Mouse (Mus musculus): ENCODE data around the gene Cryl1.

The Cryl1 gene

DNA sequence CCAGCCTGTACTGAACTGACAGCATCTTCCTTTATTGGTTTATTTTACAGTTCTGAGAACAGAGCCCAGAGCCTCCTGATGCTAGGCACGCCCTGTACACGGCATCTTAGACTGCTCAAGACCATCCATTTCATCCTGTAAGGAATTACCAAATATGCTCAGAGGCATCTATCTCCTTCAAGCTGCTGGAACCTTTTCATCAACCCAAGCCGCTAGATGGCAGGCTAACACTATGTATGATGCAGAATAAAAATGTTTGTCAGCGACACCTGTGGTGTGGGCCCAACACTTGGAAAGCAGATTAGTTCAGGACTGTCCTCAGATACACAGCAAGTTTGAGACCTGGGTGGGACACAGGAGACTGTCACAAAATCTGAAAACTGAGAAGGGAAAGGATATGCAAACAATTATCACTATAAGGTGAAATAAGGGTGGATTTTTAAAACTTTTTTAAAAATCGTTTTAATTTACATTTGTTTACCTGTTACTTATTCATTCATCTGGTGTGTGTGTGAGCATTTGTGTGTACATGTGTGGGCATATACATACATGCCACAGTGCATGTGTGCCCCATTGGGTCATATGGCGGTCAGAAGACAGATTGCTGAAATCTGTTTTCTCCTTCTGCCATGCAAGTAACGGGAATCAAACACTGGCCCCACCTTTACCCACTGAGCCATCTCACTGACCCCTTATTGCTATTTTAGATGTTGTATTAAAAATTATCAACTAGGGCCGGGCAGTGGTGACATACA, 25.8 kb downstream of the Cryl1 start:
- peak; percentile 74 for DNase-seq (ENCODE audit: low read depth, low spot score)

DNA sequence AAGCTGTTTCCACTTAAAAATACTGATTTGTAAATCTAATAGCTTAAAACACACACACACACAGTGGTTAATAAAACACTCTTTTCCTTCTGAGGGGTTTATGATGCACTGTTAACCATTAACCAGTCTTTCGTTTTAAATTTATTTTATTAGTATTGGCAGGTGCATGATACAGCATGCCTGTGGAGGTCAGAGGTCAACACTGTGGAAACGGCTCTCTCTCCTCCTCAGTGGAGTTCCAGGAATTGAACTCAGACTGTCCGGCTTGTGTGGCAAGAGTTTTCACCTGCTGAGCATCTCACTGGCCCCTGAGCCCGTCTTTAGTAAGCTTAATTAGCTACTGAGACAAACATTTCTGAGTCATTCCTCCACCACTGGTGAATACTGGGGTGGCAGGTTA, 31.0 kb downstream of the Cryl1 start:
- DNase-seq (ENCODE audit: low read depth, low spot score): no peak

DNA sequence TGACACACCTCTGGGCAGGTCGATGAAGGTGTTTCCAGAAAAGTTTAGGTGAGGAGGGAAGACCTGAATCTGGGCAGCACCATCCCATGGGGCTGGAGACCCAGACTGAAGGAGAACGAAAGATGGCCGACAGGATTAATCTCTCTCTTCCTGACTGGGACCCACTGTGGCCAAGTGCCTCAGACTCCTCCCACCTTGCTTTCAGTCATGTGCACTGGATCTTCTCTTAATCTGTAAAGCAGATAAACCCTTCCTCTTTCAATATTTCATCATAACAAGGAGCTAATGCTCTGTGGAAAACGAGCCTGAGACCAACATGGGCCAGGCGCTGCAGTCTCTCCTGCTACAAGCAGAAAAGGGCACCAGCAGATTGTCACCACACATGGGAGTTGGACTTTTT, 31.6 kb downstream of the Cryl1 start:
- no peak for DNase-seq (ENCODE audit: low read depth, low spot score)

DNA sequence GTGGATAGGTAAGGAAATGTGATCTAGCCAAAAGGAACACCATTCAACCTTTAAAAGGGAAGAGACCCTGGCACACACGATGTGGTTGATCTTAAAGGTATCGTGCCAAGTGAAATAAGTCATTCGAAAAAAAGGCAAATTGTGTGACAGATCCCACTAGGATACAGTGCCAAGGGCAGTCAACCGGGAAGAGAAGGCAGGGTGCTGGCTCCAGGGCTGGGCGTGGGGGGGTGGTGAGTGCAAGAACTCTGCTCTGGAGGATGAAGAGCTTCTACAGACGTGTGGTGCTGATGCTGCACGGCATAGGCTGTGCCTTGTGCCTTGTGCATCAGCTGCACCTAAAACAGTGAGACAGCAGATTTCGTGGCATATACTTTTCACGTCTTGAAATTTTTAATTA, 33.0 kb downstream of the Cryl1 start:
- no peak for DNase-seq (ENCODE audit: low read depth, low spot score)

DNA sequence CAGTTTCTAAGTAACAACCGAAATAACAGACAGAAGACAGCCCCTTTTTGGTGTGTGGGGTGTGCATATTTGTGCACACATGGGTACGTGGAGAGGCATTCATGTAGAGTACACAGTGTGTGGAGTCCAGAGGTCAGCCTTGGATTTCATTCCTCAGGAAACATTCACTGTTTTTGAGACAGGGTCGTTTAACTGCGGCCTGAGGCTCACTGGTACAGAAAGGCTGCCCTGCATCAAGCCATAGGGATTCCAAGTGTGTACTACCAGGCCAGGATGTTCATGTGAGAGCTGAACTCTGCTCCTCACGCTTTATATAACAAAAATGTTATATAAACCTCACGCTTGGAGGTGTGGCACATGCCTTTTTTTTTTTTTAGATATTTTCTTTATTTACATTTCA, 34.5 kb downstream of the Cryl1 start:
- no peak for DNase-seq (ENCODE audit: low read depth, low spot score)

DNA sequence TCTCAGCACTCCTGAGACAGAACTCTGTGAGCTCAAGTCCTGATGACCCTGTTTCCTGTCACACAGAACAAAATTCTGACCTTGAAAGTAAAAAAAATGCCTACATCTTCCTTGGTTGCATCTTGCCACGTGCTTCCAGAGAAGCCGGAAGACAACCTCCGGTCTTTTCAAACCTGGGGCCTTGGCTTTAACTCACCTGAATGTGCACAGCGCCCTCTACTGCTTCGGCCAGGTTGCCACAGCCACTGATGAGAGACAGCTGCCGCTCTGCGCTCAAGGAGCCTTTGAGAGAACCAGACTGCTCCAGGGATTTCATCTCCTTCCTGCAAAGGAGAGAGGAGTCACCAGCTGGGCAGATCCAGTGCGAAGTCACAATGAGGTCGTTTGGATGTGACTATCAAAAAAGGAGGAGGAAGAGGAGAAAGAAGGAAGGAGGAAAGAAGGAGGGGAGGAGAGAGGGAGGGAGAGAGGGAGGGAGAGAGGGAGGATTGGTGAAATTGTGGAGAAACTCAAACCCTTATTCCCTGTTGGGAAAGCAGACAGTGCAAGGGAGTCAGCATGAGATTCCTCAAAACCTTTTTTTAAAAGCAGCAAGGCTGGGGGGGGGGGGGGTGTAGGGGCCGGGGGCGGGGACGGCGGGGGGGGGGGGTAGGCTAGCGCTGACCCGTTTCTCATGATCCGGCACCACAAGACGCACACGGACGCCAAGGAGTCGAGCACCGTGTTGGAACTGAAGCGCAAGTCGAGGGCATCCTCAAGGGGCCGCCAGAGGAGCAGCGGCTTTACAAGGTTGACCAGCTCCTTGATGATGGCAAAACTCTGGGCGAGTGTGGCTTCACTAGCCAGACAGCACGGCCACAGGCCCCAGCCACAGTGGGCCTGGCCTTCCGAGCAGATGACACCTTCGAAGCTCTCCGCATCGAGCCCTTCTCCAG, 35.3 kb downstream of the Cryl1 start:
- peak; percentile 94 for DNase-seq (ENCODE audit: low read depth, low spot score)

DNA sequence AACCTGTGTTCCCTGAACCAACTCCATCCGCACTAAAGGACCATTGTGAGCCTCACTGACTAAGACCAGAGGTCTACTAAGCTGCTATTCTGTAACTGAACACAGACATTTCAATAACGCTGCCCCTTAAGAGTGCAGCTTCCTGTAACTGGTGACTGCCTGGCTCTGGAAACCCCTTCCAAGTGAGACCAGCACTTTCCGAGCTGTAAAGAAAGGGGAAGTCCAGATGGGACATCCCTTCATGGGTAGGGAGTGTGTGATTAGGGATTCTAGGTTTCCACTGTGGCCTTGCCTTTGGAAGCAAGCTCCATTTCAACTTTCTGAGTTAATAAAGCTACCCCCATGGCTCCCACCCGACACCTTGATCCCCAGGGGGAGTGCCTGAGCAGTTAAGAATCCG, 41.3 kb downstream of the Cryl1 start:
- no peak for DNase-seq (ENCODE audit: low read depth, low spot score)

DNA sequence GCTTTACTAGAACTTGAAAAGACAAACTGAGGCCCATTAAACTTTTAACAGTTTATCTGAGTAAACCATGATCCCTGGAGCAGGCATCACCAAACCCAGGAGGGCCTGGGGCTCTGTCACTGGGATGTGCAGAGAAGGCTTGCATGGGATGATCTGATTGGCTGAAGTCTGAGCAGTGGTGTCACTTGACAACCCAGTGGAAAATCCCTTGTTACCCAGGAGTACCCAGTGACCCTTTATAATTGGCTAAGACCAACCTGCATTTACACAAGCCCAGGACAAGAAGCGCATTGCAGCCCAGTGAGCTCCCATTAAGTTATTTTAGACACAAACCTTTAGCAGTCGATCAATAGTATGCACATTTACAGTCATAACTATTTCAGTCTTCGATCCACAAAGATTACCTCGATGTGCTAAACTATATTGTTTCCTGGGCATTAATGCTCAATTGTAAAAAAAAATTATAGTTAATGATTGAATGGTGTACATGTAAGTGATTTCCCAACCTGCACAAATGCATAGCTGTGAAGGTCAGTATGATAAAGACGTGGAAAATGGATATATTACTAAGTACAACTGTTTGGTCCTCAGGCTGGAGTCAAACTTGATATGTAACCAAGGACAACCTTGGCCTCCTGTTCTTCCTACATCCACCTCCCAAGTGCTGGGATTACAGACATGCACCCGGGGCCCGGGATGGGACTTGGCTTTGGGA, 46.7 kb downstream of the Cryl1 start:
- no peak for DNase-seq (ENCODE audit: low read depth, low spot score)

DNA sequence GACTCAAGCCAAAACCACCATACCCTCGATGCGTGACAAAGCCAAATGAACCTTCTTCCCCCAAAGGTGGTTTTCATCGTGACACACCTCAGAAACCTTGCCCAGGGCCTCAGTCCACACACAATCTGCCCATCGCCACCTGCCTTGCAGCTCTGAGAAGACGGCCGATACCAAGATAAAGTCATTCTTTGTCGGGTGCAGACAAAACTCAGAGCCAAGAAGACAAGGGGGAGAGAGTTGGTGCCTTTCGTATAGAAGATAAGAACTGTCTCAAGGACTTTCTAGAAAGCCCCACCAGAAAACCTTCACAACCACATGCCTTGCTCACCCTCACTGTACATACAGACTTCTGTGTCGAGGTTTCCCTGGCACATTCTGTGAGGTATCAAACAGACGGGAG, 48.4 kb downstream of the Cryl1 start:
- no peak for DNase-seq (ENCODE audit: low read depth, low spot score)

DNA sequence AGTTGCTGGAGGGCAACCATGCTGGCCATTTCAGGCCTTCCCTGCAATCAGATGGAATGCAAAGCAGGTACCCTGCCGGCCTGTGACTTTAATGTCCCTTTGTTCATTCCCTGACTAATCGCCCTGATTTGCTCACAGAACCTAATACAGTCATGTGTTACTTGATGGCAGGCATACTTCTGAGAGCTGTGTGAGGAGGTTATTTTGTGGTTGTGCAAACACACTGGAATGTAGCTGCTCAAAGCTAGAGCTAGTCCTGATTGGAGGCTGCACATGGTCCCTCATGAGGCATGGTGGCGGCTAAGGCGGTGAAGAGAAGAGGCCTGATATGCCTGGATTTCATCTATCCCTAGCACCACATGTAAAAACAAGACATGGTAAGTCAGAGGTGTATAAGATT, 50.2 kb downstream of the Cryl1 start:
- DNase-seq (ENCODE audit: low read depth, low spot score): no peak

DNA sequence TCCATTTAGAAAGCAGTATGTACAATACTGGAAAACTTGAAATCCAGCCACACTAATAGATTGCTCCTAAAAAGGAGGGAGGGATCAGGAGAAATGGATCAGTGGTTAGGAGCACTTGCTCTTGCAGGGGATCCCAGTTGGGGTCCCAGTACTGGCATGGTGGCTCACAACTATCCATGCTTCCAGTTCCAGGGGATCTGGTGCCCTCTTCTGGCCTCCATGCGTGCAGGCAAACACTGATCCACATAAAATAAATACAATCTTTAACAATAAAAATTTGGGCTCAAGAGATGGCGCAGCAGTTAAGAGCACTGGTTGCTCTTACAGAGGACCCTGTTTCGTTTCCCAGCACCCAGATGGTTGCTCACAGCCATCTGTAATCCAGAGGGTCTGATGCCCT, 52.2 kb downstream of the Cryl1 start:
- DNase-seq (ENCODE audit: low read depth, low spot score): peak; percentile 38

DNA sequence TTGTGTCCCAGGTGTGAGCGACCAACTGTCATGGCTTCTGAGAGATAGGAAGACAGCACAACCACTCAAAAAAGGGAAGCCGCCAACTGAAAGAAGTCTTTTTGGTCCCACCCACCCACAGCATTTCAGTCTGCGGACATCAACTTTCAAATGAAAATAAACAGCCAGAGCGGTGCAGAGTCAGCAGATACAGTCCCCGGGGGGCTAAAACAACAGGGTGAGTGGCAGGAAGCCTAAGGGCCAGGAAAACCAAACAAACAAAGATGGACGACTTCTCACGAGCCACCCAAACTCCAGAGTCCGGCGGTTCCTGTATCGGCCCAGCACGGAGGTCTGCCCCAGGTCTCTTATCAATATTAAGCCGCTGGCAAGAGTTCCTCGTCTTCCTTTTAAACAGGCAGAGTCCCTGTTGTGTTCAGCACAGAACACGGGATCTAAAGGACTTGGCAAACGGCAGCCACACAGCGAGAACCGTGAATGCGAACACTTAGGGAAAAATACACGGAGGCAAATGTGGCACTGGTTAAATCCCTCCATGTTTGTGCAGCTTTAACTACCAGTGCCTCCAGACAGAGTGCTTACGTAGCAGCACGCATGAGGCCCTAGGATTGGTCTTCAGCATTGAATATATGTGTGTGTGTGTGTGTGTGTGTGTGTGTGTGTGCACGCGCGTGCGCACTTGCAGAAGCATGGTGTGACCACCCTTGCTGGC, 53.4 kb downstream of the Cryl1 start:
- DNase-seq (ENCODE audit: low read depth, low spot score): peak; percentile 13

DNA sequence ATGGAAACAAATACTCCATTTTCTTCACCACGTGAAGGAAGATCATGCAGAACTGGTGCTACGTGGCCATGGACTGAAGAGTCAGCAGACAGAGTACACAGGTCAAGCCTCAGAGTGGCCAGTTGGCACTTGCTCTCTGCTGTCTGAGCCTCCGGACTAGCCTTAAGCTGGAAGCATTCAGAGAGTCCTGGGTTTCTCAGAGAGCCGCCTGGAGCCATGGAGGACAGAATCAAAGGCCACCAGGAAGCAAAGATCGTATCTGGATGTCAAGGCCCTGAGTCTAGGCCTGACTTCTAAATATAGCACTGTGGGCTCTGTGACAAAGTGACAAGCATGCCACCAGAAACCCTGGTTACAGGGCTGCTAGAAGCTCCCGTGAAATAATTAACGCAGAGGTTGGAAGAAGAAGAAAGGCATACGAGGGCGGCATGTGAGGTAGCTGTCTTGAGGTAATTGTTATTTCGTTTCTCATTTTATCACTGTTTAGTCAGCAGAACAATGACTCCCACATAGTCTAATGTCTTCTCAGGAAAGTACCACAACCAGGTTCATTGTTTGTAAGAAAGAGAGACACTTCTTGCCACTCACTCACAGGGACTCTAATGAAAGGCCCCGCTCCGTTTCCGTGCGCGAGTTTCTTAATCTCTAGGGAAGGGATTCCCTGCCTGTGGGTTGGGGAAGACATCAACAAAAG, 55.1 kb downstream of the Cryl1 start:
- no peak for DNase-seq (ENCODE audit: low read depth, low spot score)

DNA sequence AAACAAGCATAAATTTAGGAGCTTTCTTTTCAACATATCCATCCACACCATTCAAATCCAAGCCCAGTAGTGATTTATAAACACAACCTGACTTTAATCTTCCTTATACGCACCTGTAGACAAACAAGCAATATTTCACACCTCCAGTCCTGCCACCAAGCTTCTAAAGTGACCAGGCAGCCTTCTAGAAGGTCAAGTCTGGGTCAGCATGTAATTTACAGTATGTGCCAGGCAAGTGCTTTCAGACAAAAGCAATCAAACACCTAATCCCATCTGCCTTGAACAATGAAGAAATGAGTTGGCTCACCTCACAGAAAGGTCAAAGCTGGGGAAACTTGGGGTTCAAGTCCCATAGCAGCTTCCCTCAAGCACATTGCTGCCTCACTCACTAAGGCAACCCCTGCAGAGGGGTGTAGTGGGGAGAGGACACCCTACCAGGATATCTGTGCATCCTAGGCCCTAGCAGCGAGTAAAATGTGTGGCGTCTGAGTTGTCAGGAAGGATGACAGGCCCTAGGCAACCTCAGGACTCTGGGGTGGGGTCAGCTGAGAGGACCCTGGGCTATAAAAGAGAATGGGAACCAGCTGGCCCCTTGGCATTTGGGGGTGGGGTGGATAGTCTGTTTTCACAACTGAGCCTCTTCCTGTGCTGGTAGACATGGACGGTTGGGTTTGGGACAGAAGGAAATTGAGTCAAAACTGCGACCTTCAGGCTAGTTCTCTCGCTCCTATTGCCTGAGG, 55.8 kb downstream of the Cryl1 start:
- no peak for DNase-seq (ENCODE audit: low read depth, low spot score)

DNA sequence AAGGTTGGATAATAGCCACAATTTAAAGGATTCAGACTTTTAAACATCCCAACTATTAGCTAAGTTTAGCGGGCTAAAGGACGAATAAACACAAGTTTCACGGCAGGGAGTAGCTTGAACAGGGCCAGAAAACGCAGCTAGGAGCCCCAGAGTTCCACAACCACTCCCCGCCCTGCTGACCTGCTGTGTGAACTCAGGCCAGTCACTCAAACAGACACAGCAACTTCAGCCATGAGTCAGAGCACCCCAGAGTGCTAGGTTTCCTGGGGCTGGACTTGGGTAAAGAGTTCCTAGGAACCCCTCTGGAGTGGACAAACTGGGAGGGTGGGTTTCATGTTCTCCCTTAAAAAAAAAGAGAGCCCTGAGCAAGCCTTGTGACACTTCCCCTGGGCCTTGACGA, 59.7 kb downstream of the Cryl1 start:
- no peak for DNase-seq (ENCODE audit: low read depth, low spot score)

DNA sequence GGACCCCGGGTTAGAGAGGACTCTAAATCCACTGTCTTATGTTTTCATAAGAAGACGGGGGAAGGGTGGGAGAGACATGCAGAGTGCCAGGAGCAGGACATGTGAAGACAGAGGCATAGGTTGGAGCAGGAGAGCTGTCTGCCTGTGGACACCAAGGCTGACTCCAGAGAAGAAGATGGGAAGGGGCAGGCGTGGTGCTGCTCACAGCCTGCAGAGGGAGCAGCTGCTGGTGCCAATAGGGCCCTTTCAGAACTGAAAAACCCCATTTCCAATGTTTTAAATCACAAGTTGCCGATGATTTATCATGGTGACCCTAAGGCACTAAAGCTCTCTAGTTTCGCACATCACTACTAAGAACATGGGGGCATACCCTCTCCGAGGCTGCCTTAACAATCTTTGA, 63.5 kb downstream of the Cryl1 start:
- DNase-seq (ENCODE audit: low read depth, low spot score): no peak

DNA sequence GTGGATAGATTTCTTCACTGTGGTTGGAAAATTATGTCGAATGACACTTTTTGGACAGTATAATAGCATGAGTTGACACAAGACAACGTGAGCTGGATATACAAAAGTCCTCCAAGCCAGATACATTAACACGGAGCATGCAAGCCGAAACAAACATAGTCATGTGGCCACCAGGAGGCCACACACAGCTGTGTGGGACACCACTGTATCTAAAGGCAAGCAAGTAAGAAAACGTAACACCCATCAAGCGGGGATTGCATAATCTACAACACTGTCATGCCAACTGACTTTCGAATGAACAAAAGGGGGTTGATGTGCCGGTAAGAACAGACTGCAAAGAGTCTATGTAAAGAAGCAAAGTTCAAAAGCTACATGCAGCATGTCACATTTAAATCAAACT, 65.8 kb downstream of the Cryl1 start:
- DNase-seq (ENCODE audit: low read depth, low spot score): no peak

DNA sequence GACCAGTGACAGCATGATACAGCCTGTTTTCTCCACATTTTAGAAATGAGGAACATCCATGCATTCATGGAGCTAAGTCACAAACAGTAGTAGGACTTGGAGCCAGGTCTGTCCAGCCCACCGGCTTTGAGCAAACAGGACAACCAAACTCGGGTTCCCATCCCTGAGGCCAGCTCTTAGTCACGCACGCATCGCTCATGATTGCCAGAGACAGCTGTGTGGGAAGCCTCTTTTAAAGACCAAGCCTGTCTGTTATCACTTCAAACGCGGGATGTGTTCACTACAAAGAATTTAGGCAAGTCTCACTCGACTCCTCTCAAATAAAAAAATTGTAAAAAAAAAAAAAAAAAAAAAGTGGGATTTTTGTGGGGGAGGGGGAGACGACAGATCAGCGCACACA, 67.2 kb downstream of the Cryl1 start:
- DNase-seq (ENCODE audit: low read depth, low spot score): no peak

DNA sequence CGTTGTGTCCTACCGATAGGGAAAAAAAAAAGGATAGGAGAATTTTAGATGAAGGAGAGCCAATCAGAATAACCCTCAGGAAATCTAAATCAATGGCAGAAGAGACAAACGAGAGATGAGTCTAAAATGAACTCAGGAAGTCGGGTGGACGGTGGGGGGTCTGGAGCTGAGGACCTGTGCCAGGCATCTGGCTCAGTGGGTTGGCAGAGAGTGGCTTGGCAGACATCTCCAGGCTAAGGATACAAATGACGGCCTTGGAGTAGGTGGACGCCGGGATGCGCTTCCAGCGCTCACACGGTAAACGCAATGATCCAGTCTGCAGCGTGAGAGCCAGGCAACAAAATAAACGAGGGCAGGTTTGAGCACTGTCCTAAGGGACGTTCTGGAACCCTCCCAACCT, 68.7 kb downstream of the Cryl1 start:
- no peak for DNase-seq (ENCODE audit: low read depth, low spot score)

DNA sequence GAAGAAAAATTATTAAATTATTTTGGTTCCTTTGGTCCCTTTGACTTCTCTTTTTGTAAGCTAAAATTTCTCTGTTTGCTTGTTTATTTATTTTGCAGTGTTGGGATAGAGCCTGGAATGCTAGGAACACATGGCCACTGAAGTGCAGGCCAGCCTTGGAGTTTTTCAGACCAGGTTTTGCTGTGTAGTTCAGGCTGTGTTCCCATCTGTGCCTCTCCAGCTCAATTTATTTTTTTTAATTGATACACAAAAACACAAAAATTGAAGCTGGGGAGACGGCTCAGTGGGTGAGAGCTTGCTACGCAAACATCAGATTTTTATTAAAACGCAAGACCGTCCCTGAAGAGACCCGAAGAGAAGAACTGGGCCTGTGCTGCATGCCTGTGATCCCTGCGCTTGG, 71.6 kb downstream of the Cryl1 start:
- no peak for DNase-seq (ENCODE audit: low read depth, low spot score)
